Mouse (Mus musculus) mature B cell (primary cell): Measurements from ENCODE around the gene Rad9a.

ENCODE experiments used
- in situ Hi-C: fragments of 300-500 bp; cut with MboI; formaldehyde crosslinking; loops from 2 replicates; pipeline ENCODE4 v1.14.3; 2019

Rad9a gene

DNA sequence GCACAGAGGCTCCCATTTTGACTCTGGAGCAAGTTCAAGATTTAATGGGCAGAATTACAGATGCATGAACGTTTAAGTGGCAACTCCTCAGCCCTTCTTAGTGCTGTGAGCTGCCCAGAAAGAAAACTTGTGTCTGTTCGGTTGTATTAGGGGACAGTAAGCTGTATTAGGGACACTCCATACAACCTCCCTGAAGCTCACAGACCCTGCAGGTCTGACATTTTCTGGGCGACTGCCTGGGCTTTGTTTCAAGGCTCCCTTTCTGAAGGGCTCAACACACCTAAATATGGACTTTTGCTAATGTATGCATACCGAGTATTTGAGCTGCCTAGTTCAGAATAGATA is 37.9 kb downstream of the Rad9a start:
- in situ Hi-C loops = no loop called here

DNA sequence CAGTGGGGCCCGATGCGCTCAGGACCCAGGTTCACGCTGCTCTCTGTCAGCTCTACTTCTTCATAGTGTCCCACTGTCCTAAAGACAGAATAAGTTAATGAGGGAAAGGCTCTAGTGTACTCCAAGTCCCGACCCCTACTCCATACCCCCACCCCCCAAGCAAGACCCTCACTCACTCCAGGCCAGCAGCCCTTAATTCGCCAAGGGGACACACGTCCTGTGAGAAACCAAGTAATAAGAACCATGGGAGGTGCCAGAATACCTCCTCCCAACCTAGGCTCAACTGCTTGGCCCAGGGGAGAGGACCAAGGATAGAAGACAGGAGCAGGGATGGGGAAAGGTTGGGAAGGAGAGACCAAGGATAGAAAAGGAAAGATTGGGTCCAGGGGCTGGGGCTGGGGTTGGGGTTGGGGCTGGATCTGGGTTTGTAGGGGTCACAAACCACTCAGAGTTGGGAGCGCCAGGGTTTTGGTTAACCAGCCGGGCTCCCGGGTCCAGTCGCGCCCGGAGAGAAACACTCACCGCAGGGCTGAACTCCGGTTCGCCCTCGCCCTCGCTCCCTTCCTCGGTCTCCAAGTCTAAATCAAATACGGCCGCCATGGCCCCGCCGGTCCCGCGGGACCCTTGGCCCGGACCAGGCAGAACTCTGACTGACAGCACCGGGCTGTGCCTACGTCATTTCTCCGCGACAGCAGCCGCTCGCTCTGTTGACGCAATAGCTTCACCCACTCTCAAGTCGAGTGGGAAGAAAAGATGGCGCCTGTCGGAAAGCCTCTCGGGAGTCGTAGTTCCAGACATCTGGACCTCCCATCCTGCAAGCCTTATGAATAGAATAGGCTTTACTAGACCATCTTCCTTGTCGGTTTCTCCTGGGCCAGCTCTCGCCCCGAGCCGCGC is 38.6 kb downstream of the Rad9a start, which contains the start of gene Rps6kb2:
Rps6kb2 (minus strand) TSS at position 709 of the 897 bp plus-strand sequence.
- in situ Hi-C loops = no loop called here

DNA sequence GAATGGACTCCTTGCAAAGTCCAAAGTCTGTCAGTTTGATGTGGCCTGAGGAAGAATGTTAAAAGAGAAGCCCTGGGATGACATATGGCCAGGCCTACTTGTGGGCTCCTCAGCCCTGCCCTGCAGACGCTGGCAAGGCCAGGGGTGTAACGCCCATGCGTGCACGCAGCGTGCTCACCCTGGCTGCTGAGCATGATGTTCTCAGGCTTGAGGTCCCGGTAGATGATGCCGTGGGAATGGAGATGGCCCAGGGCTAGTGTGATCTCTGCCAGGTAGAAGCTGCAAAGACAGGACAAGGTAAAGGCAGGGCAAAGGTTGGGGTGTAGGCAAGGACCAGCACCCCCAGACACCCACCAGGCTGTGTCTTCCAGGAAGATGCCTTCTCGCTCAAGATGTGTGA is 42.4 kb downstream of the Rad9a start:
- in situ Hi-C loops = no loop called here

DNA sequence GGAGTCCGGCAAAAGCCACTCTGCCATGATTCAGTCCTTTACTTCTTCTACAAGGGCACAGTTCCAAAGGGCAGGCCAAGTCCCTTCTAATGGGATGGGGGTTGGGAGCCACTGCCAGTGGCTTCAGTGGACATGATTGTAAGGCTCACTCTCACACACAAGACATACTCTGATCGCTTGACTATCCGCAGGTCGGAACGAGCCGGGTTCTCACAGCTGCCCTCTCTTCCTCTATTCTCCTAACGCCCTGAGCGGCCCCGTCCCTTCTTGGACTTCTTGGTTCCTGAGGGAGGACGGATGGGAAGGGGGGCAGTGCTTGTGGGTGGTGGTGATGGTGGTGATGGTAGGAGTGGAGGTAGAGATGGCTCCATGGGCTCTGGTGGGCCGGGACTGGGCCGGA is 44.7 kb downstream of the Rad9a start:
- in situ Hi-C loops = no loop called here

DNA sequence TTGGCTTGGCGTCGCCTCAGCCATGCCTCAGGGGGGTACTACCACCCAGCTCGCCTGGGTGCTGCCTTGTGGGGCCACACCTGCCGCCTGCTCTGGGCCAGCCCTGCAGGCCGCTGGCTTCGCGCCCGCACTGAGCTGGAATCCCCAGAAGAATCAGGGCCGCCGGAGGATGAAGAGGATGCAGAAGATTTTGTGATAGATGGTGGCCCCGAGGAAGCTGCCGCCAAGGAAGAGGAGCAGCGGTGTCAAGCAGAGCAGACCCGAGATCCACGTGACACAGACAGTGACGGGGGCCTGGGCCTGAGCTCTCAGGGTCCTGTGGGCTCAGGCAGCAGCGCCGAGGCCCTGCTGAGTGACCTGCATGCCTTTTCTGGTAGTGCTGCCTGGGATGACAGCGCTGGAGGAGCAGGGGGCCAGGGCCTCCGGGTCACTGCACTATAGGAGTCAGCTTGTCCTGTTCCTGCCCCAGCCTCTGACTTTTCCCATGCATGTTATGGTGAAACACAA is 45.3 kb downstream of the Rad9a start:
- in situ Hi-C loops = no loop called here

DNA sequence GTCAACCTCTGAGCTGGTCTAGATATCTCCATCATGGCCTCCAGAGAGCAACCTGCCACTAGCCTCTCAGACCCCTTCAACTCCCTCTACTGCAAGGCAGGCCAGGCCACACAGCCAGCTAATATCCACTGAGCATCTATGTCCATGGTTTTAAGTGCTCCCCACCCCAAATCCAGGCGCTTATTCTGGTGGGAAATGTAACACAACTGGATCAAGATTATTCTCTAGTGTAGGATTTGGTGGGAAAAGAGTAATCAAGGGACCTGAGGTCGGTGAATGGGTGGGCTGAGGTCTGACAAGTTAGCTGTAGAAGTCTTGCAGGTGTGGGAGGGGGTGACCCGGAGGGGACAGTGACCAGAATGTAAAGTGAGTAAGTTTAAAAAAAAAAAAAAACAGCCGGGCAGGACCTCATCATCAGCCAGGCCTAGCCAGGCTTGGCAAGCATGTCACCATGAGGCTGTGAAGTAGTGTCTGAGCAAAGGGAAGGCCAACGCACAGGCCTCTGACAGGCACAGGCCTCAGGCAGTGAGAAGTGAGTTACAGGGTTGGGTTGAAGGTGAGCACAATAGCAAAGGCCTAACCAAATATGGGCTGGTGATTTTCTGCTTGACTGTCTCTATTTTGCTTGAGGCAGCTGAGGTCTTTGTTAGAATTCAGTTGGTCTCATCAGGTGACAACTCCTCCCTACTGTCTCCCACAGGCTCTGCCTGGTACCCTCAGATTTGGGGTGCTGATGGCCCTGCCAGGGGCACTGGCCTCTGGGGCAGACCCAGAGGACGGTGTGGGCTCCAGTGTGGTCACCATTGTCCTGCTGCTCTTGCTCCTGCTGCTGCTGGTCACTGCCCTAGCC is 46.0 kb downstream of the Rad9a start:
- in situ Hi-C loops = no loop called here

DNA sequence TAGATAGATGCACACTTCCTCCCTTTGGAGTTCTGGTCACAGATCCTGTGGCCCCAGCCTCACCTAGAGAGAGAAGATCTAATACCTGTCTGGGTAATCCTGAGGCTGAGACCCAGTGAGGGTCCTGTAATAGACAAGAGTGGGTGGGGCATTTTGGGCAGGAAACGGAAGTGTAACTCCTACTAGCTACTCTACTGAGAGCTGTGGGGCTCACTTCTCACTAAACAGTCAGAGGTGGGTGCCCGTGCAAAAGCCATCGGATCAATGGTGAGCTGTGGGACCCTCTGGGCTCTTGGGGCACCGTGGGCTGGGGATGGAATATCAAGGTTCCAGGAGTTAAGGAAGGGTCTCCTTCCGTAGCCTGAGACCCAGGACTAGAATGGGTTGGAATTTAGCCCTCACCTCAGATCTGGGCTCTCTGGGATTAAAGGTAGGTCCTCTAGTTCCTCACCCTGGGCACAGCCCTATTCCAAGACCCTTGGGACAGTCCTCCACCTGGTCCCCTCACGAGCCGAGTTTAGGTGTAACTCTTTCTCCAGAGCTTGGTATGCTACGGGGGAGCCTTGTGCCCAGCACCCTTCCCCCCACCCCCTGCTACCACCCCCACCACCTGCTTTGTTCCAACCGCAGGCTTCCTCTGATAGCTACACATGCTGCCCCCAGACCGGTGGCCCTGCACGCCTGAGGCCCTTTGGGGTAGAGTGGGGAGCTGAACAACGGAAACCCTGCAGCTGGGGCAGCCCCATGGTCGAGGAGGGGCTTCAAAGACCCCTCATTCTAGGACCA is 46.8 kb downstream of the Rad9a start:
- in situ Hi-C loops = no loop called here

DNA sequence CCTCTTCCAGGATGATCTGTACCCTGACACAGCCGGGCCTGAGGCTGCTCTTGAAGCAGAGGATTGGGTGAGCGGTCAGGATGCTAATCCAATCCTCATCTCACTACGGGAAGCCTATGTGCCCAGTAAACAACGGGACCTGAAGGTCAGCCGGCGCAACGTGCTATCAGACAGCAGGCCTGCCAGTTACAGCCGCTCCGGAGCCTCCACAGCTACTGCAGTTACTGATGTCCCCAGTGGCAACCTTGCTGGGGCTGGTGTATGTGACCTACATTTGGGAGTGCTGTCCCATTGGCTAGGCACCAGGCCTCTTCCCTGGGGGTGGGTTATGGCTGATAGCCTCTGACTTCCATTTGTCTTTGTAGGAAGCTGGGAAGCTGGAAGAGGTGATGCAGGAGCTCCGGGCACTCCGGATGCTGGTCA is 48.2 kb downstream of the Rad9a start, which contains the start of gene Ptprcap:
Ptprcap (plus strand) TSS at position 373 of the 423 bp plus-strand sequence.
- in situ Hi-C loops = no loop called here

DNA sequence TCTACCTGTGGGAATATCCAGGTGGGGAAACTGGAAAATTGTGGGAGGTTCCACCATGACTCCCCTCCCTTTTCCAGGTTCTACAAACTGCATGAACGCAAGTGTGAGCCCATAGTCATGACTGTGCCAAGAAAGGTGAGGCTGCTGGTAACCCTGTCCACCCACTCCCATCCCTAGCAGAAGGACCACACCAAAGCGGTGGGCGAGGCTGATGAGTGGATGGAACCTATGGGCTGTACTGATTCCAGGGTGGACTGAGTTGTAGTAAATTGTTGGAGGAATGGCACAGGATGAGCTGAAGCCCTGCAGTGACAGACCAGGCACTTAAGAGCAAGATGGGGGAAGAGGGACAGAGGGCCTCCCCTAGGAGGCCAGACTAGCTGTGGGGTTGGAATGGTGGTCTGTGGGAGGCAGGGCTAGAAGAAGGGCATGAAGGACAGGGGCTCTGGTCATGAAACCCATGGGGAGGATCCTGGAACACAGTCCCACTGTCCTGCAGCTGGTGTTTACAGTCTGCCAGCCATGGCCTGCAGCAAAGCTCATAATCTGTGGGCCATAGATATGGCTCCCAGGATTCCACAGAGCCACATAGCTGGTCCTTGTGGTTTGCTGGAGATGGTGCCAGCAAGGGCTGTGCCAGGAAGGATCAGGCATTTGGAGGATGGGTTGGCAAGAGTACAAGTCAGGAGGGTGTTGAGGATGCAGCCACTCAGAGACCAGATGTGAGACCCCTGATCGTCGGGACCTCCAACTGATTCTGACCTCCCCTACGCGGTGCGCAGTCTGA is 48.8 kb downstream of the Rad9a start:
- in situ Hi-C loops = no loop called here

DNA sequence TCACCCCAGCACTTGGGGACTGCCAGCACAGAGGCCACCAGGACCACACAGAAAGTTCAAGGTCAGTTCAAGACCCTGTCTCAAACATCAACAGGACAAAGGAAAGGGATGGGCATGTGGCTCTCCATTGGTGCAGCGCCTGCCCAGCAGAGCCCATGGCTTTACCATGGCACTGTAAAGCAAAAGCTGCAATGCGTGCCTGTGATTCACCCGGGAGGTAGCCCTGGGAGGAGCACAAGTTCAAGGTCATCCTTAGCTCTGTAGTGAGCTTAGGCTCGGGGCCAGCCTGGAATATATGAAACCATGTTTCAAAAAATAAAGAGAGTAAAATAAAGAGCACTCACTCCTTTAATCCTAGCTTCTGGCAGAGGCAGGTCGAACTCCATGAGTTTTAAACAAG is 49.6 kb downstream of the Rad9a start:
- in situ Hi-C loops = no loop called here

DNA sequence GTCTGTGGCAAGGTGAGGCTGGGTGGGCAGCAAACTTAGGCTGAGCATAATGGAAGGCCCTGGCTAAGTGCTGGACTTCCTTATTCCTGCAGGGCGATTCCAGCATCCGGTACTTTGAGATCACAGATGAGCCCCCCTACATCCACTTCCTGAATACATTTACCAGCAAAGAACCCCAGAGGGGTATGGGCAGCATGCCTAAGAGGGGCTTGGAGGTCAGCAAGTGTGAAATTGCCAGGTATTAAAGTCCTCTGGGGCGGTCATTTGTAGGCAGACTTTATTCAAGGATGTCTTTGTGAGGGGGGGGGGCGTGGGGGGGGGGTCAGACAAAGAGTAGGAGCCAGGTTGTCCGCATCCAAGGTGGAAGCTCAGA is 50.0 kb downstream of the Rad9a start:
- in situ Hi-C loops = no loop called here

DNA sequence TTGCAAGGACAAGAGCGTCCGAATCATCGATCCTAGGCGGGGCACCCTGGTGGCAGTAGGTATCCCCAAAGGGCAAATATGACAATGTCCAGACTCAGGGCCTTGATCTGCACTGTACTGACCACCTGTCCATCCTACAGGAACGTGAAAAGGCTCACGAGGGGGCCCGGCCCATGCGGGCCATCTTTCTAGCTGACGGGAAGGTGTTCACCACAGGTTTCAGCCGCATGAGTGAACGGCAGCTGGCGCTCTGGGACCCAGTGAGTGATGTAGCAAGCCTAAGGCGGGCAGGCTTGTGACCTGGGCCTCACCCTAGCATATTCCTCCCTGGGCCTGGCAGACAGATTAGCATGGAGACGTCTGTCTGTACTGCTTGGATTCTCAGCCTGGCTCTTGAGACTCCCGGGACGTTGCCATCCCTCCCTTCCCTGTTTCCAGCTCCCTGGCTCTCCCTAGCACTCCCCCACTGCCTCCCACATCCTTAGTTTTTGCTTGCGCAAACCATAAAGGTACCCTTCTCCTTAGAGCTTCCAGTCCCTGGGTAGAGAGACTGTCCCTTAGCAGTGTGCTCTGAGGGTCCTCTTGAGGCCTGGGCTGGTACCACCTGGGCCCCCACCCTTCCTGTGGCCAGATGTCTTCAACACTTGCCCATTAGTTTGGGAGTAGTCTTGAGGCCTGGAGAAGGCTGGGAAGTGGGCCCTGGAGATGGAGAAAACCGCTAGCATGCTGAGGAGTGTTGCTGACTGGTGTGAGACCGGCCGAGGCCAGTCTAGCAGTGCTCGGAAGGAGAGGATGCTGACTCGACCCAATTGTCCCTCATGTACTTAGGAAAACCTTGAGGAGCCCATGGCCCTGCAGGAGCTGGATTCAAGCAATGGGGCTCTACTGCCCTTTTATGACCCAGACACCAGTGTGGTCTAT is 50.6 kb downstream of the Rad9a start:
- in situ Hi-C loops = no loop called here

DNA sequence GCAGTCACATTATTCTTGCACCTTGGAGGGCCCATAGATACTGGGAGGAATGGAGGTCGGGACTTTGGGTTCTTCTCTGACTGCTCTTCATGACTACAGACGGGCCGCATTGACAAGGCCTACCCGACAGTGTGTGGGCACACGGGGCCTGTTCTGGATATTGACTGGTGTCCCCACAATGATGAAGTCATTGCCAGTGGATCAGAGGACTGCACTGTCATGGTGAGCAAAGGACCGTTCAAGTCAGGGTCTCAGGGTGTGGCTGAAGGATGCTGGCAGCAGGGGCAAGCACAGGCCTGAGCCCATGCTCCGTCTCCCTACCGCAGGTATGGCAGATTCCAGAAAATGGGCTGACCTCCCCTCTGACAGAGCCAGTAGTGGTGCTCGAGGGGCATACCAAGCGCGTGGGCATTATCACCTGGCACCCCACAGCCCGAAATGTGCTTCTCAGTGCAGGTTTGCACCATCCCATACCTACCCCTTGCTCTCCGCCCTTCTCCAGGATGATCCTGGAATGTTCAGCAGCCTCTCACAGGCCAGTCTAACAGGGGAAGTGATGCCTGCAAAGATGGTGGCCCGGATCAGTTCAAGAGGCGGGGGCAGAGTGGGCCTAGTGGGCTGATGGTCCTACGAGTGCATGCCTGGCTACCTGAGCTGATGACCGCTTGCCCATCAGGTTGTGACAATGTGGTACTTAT is 51.5 kb downstream of the Rad9a start:
- in situ Hi-C loops = no loop called here

DNA sequence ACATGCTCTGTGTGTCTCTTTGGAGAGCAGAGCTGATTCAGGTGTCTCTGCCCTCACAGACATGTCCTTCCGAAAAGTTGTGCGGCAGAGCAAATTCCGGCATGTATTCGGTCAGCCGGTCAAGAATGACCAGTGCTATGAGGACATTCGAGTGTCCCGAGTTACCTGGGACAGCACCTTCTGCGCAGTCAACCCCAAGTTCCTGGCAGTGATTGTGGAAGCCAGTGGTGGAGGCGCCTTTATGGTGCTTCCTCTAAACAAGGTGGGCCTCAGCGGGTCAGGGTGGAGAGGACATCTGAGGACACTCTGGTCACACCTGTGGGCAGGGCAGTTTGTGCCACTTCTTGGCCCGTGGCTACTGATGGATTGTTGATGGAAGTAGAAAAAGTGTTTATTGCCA is 52.2 kb downstream of the Rad9a start:
- in situ Hi-C loops = no loop called here

DNA sequence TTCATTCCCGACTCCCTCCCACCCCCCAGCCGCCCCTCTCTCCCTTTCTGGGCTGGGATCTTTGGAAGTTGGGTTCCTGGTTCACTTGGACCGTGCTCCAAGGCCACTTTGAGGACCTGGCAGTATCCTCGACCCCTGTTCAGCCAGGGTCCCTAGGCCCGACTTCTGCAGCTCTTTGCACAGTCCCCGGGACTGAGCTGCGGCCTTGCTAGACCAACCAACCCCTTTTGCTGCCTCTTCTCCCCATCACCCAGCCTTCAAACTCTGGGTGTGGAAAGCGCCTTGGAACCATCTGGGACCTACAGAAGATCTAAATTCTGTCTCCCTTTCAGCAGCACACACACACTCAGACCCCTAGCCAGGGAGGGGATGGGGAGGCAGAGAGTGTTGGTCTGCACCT is 52.6 kb downstream of the Rad9a start:
- in situ Hi-C loops = no loop called here

DNA sequence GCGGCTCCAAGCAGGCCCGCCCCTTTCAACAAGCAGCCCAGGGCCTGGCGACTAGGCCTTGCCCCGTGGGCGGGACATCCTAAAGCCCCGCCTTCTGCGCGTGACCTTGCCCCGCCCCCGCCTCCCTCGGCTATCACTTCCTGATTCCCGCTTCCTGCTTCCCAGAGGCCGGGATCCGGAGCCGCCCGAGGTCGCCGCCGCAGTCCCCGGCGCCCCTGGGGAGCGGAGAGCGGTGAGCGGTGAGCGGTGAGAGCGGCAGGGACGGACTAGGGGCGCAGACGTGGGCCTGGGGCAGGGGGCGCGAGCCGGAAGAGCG is 53.0 kb downstream of the Rad9a start, which contains the start of gene Coro1b:
Coro1b (plus strand) TSS at position 129 of the 316 bp plus-strand sequence.
- in situ Hi-C loops = no loop called here

DNA sequence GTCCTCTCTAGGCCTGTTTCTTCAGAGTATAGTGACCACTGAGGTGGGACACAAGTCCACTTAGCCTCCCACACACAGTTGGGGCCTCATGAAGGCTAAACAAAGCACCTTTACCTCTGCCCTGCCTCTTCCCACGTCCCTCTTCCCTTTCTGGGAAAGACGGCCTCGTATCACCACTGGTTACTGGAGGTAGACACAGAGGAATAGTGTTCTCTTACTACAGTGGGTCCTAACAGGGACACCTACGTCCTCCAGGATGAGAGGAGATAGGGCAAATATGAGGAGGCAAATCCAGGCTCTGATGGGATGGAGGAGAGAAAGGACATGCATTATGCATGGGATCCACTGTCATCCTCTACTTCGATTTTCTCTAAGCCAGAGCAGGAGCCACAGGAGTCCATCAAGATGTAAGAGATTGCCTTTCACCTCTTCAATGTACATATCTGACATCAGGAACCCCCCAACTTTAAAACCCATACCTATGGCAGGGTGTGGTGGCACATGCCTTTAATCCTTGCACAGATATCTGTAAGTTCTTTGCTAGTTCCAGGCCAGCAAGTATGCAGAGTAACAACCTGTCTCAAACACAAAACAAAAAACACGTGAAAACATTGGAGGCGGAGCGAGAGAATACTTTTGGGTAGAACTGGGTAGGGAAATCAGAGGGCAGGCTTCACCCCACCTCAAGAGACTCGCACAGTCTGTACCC is 53.5 kb downstream of the Rad9a start:
- in situ Hi-C loops = no loop called here

DNA sequence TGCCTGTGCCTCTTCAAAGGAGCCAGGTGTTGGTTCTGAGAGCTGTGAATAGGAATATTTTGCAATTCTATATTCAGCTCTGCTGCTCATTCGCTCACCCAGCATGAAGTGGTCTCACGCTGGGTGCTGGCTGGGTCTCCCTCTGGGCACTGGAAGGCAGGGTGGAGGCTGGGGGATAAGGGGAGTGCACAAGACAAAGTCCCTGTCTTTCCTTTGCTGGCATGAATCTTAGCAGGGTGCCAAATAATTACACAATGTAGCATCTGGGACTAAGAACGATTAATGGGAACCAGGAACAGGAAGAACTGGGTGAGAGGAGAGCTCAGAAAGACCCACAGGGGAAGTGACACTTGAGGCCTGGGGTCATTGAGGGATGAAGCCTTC is 54.4 kb downstream of the Rad9a start:
- in situ Hi-C loops = no loop called here
